Mouse (Mus musculus) right cerebral cortex, adult 18-20 months (tissue): ENCODE results near the gene Ctnnbip1.

Source experiments
- DNase-seq: peaks from one replicate; pipeline ENCODE4 v3.0.0; 2022; ENCODE audit warnings: mixed read lengths

Ctnnbip1 gene

GRCm38 (mm10) chr4:149523961-149524360, 5.9 kb downstream of the Ctnnbip1 start:
- no peak for DNase-seq

- DNase-seq, result no peak
Observed at GRCm38 (mm10) chr4:149525170-149525569, 7.1 kb downstream of the Ctnnbip1 start.

GRCm38 (mm10) chr4:149525811-149526210, 7.8 kb downstream of the Ctnnbip1 start:
- no peak for DNase-seq

GRCm38 (mm10) chr4:149526330-149526729, 8.3 kb downstream of the Ctnnbip1 start:
- DNase-seq, result no peak

GRCm38 (mm10) chr4:149527621-149528354, 9.8 kb downstream of the Ctnnbip1 start:
- no peak for DNase-seq

- no peak for DNase-seq
Observed at GRCm38 (mm10) chr4:149529691-149530090, 11.7 kb downstream of the Ctnnbip1 start.

- no peak for DNase-seq
Observed at GRCm38 (mm10) chr4:149539441-149539840, 21.4 kb downstream of the Ctnnbip1 start.

GRCm38 (mm10) chr4:149541935-149542334, 23.9 kb downstream of the Ctnnbip1 start:
- DNase-seq, result no peak

- no peak for DNase-seq
Observed at GRCm38 (mm10) chr4:149542431-149542830, 24.4 kb downstream of the Ctnnbip1 start.

- DNase-seq, result peak; percentile 78
Observed at GRCm38 (mm10) chr4:149542927-149543553, 25.0 kb downstream of the Ctnnbip1 start.

- no peak for DNase-seq
Observed at GRCm38 (mm10) chr4:149544892-149545291, 26.9 kb downstream of the Ctnnbip1 start.

GRCm38 (mm10) chr4:149546797-149547444, 28.9 kb downstream of the Ctnnbip1 start:
- no peak for DNase-seq

GRCm38 (mm10) chr4:149547523-149547922, 29.5 kb downstream of the Ctnnbip1 start:
- DNase-seq, result no peak

GRCm38 (mm10) chr4:149549221-149549925, 31.3 kb downstream of the Ctnnbip1 start:
- peak; percentile 91 for DNase-seq

- no peak for DNase-seq
Observed at GRCm38 (mm10) chr4:149550866-149551265, 32.8 kb downstream of the Ctnnbip1 start.

GRCm38 (mm10) chr4:149551696-149552095, 33.7 kb downstream of the Ctnnbip1 start:
- DNase-seq, result no peak

GRCm38 (mm10) chr4:149553834-149554233, 35.8 kb downstream of the Ctnnbip1 start:
- no peak for DNase-seq

- peak; percentile 92 for DNase-seq
Observed at GRCm38 (mm10) chr4:149556111-149556510, 38.1 kb downstream of the Ctnnbip1 start.

- no peak for DNase-seq
Observed at GRCm38 (mm10) chr4:149557905-149558304, 39.9 kb downstream of the Ctnnbip1 start.

- DNase-seq, result no peak
Observed at GRCm38 (mm10) chr4:149558389-149558788, 40.4 kb downstream of the Ctnnbip1 start.

GRCm38 (mm10) chr4:149561392-149561791, 43.4 kb downstream of the Ctnnbip1 start:
- peak; percentile 79 for DNase-seq

GRCm38 (mm10) chr4:149561986-149562904, 44.2 kb downstream of the Ctnnbip1 start:
- peak; percentile 92 for DNase-seq
